In genomic region chr5:45670280-45670670, GRCm38 (mm10) we compare ENCODE assay signal across 9 mouse cellular contexts. TPM values are rescaled to one million over a fixed set of nuclear protein-coding genes. Genes with fewer than 3 reads are reported as not detected.
DNase-seq lines count a peak whose midpoint lies in the region; ATAC-seq and TF ChIP-seq lines count a peak whose summit lies in the region.
"Had no signal": no experiment of that assay in that cellular context is flagged by ENCODE, and none has a peak within 500 bp of the region (broad histone marks: within the 10 kb centered on the region; RNA-seq: fewer than 3 reads in every experiment).

No protein-coding gene starts in this region.

- peaks cover 13% of the 10 kb centered on the region for H3K36me3 ChIP-seq in heart, embryonic 14.5 days (ENCODE audit: control insufficient read depth, insufficient read depth, low read length)
- H3K36me3 ChIP-seq in MEL (ENCODE audit: control insufficient read depth in 1 of 2, insufficient read depth in 2 of 2, low read length in 2 of 2) (peaks cover 7 to 14% of the 10 kb centered on the region in 2 experiments), macrophage (ENCODE audit: inconsistent target) (no peaks in the 10 kb centered on the region)
- no peaks in the 10 kb centered on the region; the same call in 1 of the 2 replicates for H3K36me3 ChIP-seq in forebrain, embryonic 15.5 days

- H3K4me2 ChIP-seq in heart, embryonic 14.5 days (ENCODE audit: low read length): peak overlapping the region; percentile 79
- H3K4me2 ChIP-seq in forebrain, embryonic 15.5 days (replicated peaks): peak overlapping the region; percentile 83

- no peak for TF ChIP-seq POLR2A in MEL (IDR thresholded peaks at IDR 0.05; ENCODE audit: control insufficient read depth in 1 of 2, insufficient read depth in 1 of 2, low read depth in 1 of 2, low read length in 2 of 2, poor library complexity in 1 of 2)

- no peak for ATAC-seq in heart, embryonic 14.5 days (ENCODE audit: insufficient number of reproducible peaks, insufficient read depth, low FRiP score, low read depth)
- ATAC-seq in forebrain, embryonic 15.5 days (replicated peaks): no peak
- no peak for ATAC-seq in monocyte, adult 5-6 weeks (replicated peaks; ENCODE audit: insufficient number of reproducible peaks, low FRiP score, low TSS enrichment, poor library complexity, severe bottlenecking)

- TF ChIP-seq RAD21 in MEL (IDR thresholded peaks at IDR 0.05; ENCODE audit: low read depth, low read length): no peak

- WGBS in heart, embryonic 14.5 days: under 1% methylated on average over 13 of the region's 13 CpGs
- under 1% methylated on average over 13 of the region's 13 CpGs for WGBS in forebrain, embryonic 15.5 days
- WGBS in macrophage (ENCODE audit: missing documents): 0% methylated on average over 13 of the region's 13 CpGs

- peak overlapping the region; percentile 72 to 75 for H3K27ac ChIP-seq in heart, embryonic 14.5 days (replicated peaks in 1 of 2; ENCODE audit: control insufficient read depth in 1 of 2, insufficient read depth in 1 of 2, low read depth in 2 of 2, low read length in 2 of 2)
- H3K27ac ChIP-seq in MEL (ENCODE audit: control insufficient read depth, low read depth, low read length) (peak overlapping the region; percentile 81), macrophage (peak overlapping the region; percentile 34)
- peak overlapping the region; percentile 73 for H3K27ac ChIP-seq in forebrain, embryonic 15.5 days (replicated peaks)

- no peak for DNase-seq in heart, postnatal 4 days
- no peak for DNase-seq in MEL (ENCODE audit: low read depth, low spot score)
- DNase-seq in frontal cortex, adult 2 months (ENCODE audit: extremely low spot score in 1 of 2, low spot score in 1 of 2): no peak
- no peak for DNase-seq in gastrocnemius, postnatal 25 days

- H3K79me2 ChIP-seq in MEL (ENCODE audit: control insufficient read depth, insufficient read depth, low read length, poor library complexity) (peaks cover 17% of the 10 kb centered on the region), macrophage (ENCODE audit: inconsistent target) (peaks cover 21% of the 10 kb centered on the region)

- no peaks in the 10 kb centered on the region for H3K9me3 ChIP-seq in heart, embryonic 14.5 days (ENCODE audit: control insufficient read depth, low read length)
- no peaks in the 10 kb centered on the region for H3K9me3 ChIP-seq in MEL (replicated peaks; ENCODE audit: insufficient read depth, low read length)
- H3K9me3 ChIP-seq in forebrain, embryonic 15.5 days: no peaks in the 10 kb centered on the region

- TF ChIP-seq CTCF in MEL (IDR thresholded peaks at IDR 0.05 in 2 of 3, conservative IDR thresholded peaks at IDR 0.05 in 1 of 3; ENCODE audit: control insufficient read depth in 1 of 3, insufficient read depth in 1 of 3, low read depth in 2 of 3, low read length in 3 of 3, poor library complexity in 1 of 3, severe bottlenecking in 1 of 3): no peak

- H3K4me3 ChIP-seq in heart, embryonic 14.5 days (ENCODE audit: control insufficient read depth in 1 of 2, insufficient read depth in 1 of 2, low read depth in 1 of 2, low read length in 2 of 2): peak overlapping the region; percentile 54 to 77
- H3K4me3 ChIP-seq in MEL (ENCODE audit: control insufficient read depth in 1 of 2, insufficient read depth in 1 of 2, low read depth in 2 of 2, low read length in 2 of 2) (peak overlapping the region; percentile 77 to 82), macrophage (ENCODE audit: inconsistent target) (peak overlapping the region; percentile 81)
- H3K4me3 ChIP-seq in forebrain, embryonic 15.5 days: peak overlapping the region; percentile 63

- peaks cover 0 to 8% of the 10 kb centered on the region in 2 experiments; a peak in 2 of 4 replicates for H3K4me1 ChIP-seq in heart, embryonic 14.5 days (ENCODE audit: control insufficient read depth in 2 of 2, insufficient read depth in 2 of 2, low read length in 2 of 2)
- H3K4me1 ChIP-seq in MEL (ENCODE audit: control insufficient read depth in 1 of 2, insufficient read depth in 2 of 2, low read length in 2 of 2): peaks cover 0 to 6% of the 10 kb centered on the region in 2 experiments; a peak in 2 of 4 replicates
- H3K4me1 ChIP-seq in forebrain, embryonic 15.5 days: peaks cover 16% of the 10 kb centered on the region

- TF ChIP-seq EP300 in MEL (IDR thresholded peaks at IDR 0.05; ENCODE audit: low read depth in 1 of 2, low read length in 2 of 2): no peak

- H3K27me3 ChIP-seq in heart, embryonic 14.5 days (ENCODE audit: control insufficient read depth, insufficient read depth, low read length): no peaks in the 10 kb centered on the region
- H3K27me3 ChIP-seq in MEL (ENCODE audit: control insufficient read depth in 1 of 2, insufficient read depth in 2 of 2, low read length in 2 of 2): no peaks in the 10 kb centered on the region
- H3K27me3 ChIP-seq in forebrain, embryonic 15.5 days: no peaks in the 10 kb centered on the region

- H3K9ac ChIP-seq in heart, embryonic 14.5 days (ENCODE audit: low read length): peak overlapping the region; percentile 79
- H3K9ac ChIP-seq in MEL (ENCODE audit: control insufficient read depth, low read depth, low read length, poor library complexity, severe bottlenecking): peak overlapping the region; percentile 86
- peak overlapping the region; percentile 65 for H3K9ac ChIP-seq in forebrain, embryonic 15.5 days (replicated peaks)

TF ChIP-seq in MEL, 35 proteins besides CTCF, POLR2A, EP300 and RAD21:
- TF ChIP-seq MAFK (IDR thresholded peaks at IDR 0.05; ENCODE audit: borderline replicate concordance, low read depth, low read length) (no peak), RCOR1 (IDR thresholded peaks at IDR 0.05; ENCODE audit: low read depth, low read length) (no peak), MYC (IDR thresholded peaks at IDR 0.05; ENCODE audit: low read depth, low read length) (no peak)

RNA-seq across cellular contexts. Expression of gene Ncapg, which starts 0.6 kb away (rescaled TPM):
- 29.1 and 32.3 TPM in 2 replicates for polyA plus RNA-seq in heart, embryonic 14.5 days (2014; fragmentation: Nextera tagmentation; extraction: Ambion mirVana)
- 10 to 100 TPM; 17.7 to 19.8 TPM for total RNA-seq in heart, postnatal 4 days (2021)
- 58.2 and 74.4 TPM in 2 replicates for total RNA-seq in MEL (2012; rRNA removed)
- polyA plus RNA-seq in MEL (2012; ENCODE audit: insufficient read depth in 1 of 2, insufficient read length in 2 of 2, low read depth in 1 of 2, low replicate concordance in 2 of 2, missing spikeins in 1 of 2) (10 to 100 TPM; 39.2 to 52.6 TPM), macrophage (2018) (0.63 to 5.7 TPM (median 4.9 TPM) in 3 replicates)
- polyA plus RNA-seq in forebrain, embryonic 15.5 days (2015; fragmentation: Nextera tagmentation; extraction: Ambion mirVana): 25.7 and 26.5 TPM in 2 replicates
- 10 to 100 TPM in 8 of 26 experiments, 1 to 10 TPM in 18; 1.3 to 35.6 (median 7.8) TPM for total RNA-seq in macrophage (2018; cell fraction: chromatin; rRNA removed)
- total RNA-seq in macrophage (2018; cell fraction: cytosol; rRNA removed): 1 to 10 TPM in 23 of 26 experiments, under 1 TPM in 3; 0.88 to 3.0 (median 1.3) TPM
- 10 to 100 TPM in 1 of 26 experiments, 1 to 10 TPM in 24, under 1 TPM in 1; 0.83 to 22.3 (median 4.1) TPM for total RNA-seq in macrophage (2018; cell fraction: nucleus; rRNA removed)
- total RNA-seq in monocyte, adult 5-6 weeks (2017): 0.76 to 2.9 TPM (median 2.3 TPM) in 3 replicates
- 0.30 and 0.50 TPM in 2 replicates for polyA plus RNA-seq in frontal cortex, adult 2 months (2012; rRNA removed)
- total RNA-seq in gastrocnemius, postnatal 25 days (2021): under 1 TPM; 0.19 to 0.28 TPM

RNA-seq across cellular contexts. Expression of gene Fam184b, which starts 30.9 kb away (rescaled TPM):
- 0.15 and 0.34 TPM in 2 replicates for polyA plus RNA-seq in heart, embryonic 14.5 days (2014; fragmentation: Nextera tagmentation; extraction: Ambion mirVana)
- total RNA-seq in heart, postnatal 4 days (2021): under 1 TPM in 1 of 2 experiments, not detected in 1; 0.12 TPM
- total RNA-seq in MEL (2012; rRNA removed): under 0.01 TPM in 1 of 2 replicates, not detected in the other
- under 1 TPM in 1 of 2 experiments, not detected in 1; 0.06 TPM for polyA plus RNA-seq in MEL (2012; ENCODE audit: insufficient read depth in 1 of 2, insufficient read length in 2 of 2, low read depth in 1 of 2, low replicate concordance in 2 of 2, missing spikeins in 1 of 2)
- 3.7 and 4.2 TPM in 2 replicates for polyA plus RNA-seq in forebrain, embryonic 15.5 days (2015; fragmentation: Nextera tagmentation; extraction: Ambion mirVana)
- not detected for total RNA-seq in macrophage (2018; cell fraction: chromatin; rRNA removed)
- not detected for total RNA-seq in macrophage (2018; cell fraction: cytosol; rRNA removed)
- total RNA-seq in macrophage (2018; cell fraction: nucleus; rRNA removed): not detected
- polyA plus RNA-seq in macrophage (2018): not detected in 3 replicates
- total RNA-seq in monocyte, adult 5-6 weeks (2017): 0.21 TPM in 1 of 3 replicates, not detected in the others
- polyA plus RNA-seq in frontal cortex, adult 2 months (2012; rRNA removed): 7.1 and 7.3 TPM in 2 replicates
- total RNA-seq in gastrocnemius, postnatal 25 days (2021): under 1 TPM; 0.27 to 0.46 TPM
- total RNA-seq: hematopoietic stem cell, adult 5-6 weeks had no signal
